Comparison of ENCODE assay signal across 14 mouse cellular contexts in the genomic region with DNA sequence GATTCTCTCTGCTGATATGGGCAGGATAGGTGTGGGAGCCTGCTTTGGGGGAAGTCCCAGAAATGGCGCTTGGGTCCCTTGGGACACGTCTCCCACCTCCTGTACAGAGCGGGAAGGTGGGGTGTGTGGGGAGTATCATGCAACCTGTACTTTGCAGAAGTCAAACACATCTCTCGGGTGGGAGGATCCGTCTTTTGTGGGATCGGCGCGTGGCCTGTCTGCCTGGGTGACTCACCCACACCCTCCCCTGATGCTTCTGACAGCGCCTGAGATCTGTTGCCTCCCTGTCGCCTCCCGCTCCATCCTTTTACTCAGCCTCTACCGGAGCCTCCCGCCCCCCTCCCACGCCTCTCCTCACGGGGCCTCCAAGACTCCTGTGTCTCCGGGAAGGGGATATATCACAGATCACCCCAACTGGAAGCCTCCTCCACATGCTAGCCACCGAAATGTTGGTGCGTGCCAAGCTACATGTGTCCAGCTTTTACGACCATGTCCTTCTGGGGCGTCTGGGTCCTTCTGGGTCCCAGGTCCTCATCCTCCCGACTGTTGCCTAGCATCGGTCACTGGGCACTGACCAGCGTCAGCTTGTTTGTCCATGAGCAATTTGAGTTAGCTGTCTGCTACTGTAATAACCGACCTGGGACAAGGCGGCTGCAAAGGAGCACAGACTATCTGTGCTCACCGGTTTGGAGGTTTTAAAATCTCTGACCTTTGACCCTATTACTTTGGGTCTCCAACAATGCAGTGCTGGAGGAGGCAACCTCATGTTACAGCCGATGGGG.
DNase-seq lines count a peak whose midpoint lies in the region; ATAC-seq and TF ChIP-seq lines count a peak whose summit lies in the region.
"Had no signal": no experiment of that assay in that cellular context is flagged by ENCODE, and none has a peak within 500 bp of the region (broad histone marks: within the 10 kb centered on the region; RNA-seq: fewer than 3 reads in every experiment).

No protein-coding gene starts in this region.

- intact Hi-C loops in heart, postnatal 14 days (cut with DNase I), result no loop called here

- H3K4me2 ChIP-seq in forebrain, postnatal 0 days (ENCODE audit: low read depth), result no peak overlapping the region
- H3K4me2 ChIP-seq in forebrain, embryonic 16.5 days (ENCODE audit: low read length), result no peak overlapping the region
- H3K4me2 ChIP-seq in intestine, embryonic 15.5 days (replicated peaks), result no peak overlapping the region; the same call in 1 of the 2 replicates

- H3K27ac ChIP-seq in forebrain, postnatal 0 days (ENCODE audit: low read depth, low read length), result no peak overlapping the region
- H3K27ac ChIP-seq in forebrain, embryonic 16.5 days (ENCODE audit: low read length), result no peak overlapping the region
- H3K27ac ChIP-seq in intestine, embryonic 15.5 days, result peak overlapping the region; percentile 96
- no peak overlapping the region for H3K27ac ChIP-seq in midbrain, embryonic 10.5 days (replicated peaks)
- H3K27ac ChIP-seq: gastrocnemius, adult 2 months; macrophage had no signal

- DNase-seq in forebrain, postnatal 0 days, result no peak
- DNase-seq in 3134 (ENCODE audit: extremely low read depth, insufficient read length, low spot score), result peak; percentile 38
- DNase-seq in heart, postnatal 14 days, result no peak
- no peak for DNase-seq in midbrain, embryonic 10.5 days (ENCODE audit: low spot score)
- DNase-seq in spleen, postnatal 4 days (ENCODE audit: low spot score in 2 of 2), result no peak
- DNase-seq: cerebellum, postnatal 10 days; gastrocnemius, adult 2 months; kidney, adult 11 months; spleen, adult 18-20 months had no signal

- H3K4me3 ChIP-seq in forebrain, postnatal 0 days (ENCODE audit: low read depth, low read length), result no peak overlapping the region
- H3K4me3 ChIP-seq in forebrain, embryonic 16.5 days (replicated peaks; ENCODE audit: low read length), result no peak overlapping the region
- H3K4me3 ChIP-seq in intestine, embryonic 15.5 days (replicated peaks), result no peak overlapping the region
- peak overlapping the region; percentile 18 for H3K4me3 ChIP-seq in megakaryocyte, embryonic 14.5 days (replicated peaks)
- no peak overlapping the region for H3K4me3 ChIP-seq in midbrain, embryonic 10.5 days
- H3K4me3 ChIP-seq: gastrocnemius, adult 2 months had no signal

- H3K9me3 ChIP-seq in forebrain, postnatal 0 days (ENCODE audit: low read length), result no peaks in the 10 kb centered on the region
- no peaks in the 10 kb centered on the region for H3K9me3 ChIP-seq in forebrain, embryonic 16.5 days (ENCODE audit: control insufficient read depth, low read length)
- H3K9me3 ChIP-seq in intestine, embryonic 15.5 days, result no peaks in the 10 kb centered on the region
- no peaks in the 10 kb centered on the region for H3K9me3 ChIP-seq in megakaryocyte, embryonic 14.5 days
- H3K9me3 ChIP-seq in midbrain, embryonic 10.5 days (replicated peaks), result no peaks in the 10 kb centered on the region

- H3K9ac ChIP-seq in forebrain, postnatal 0 days, result no peak overlapping the region
- H3K9ac ChIP-seq in forebrain, embryonic 16.5 days (replicated peaks; ENCODE audit: low read depth, low read length), result no peak overlapping the region
- H3K9ac ChIP-seq in intestine, embryonic 15.5 days, result no peak overlapping the region

- H3K27me3 ChIP-seq in forebrain, postnatal 0 days (ENCODE audit: insufficient read depth, low read length), result no peaks in the 10 kb centered on the region
- no peaks in the 10 kb centered on the region for H3K27me3 ChIP-seq in forebrain, embryonic 16.5 days (replicated peaks; ENCODE audit: control insufficient read depth, insufficient read depth, low read length)
- H3K27me3 ChIP-seq in intestine, embryonic 15.5 days (replicated peaks), result no peaks in the 10 kb centered on the region
- H3K27me3 ChIP-seq in megakaryocyte, embryonic 14.5 days (replicated peaks), result no peaks in the 10 kb centered on the region
- H3K27me3 ChIP-seq in midbrain, embryonic 10.5 days (ENCODE audit: low read depth, poor library complexity, severe bottlenecking), result no peaks in the 10 kb centered on the region
- H3K27me3 ChIP-seq: Patski had no signal

- no peaks in the 10 kb centered on the region; the same call in 1 of the 2 replicates for H3K4me1 ChIP-seq in forebrain, postnatal 0 days (ENCODE audit: insufficient read depth)
- H3K4me1 ChIP-seq in forebrain, embryonic 16.5 days (replicated peaks; ENCODE audit: control insufficient read depth, insufficient read depth, low read length), result peaks cover 42% of the 10 kb centered on the region
- H3K4me1 ChIP-seq in intestine, embryonic 15.5 days (replicated peaks), result peaks cover 60% of the 10 kb centered on the region
- peaks cover 99% of the 10 kb centered on the region for H3K4me1 ChIP-seq in megakaryocyte, embryonic 14.5 days
- peaks cover 66% of the 10 kb centered on the region for H3K4me1 ChIP-seq in midbrain, embryonic 10.5 days

- no peak for TF ChIP-seq CTCF in forebrain, postnatal 0 days (IDR thresholded peaks at IDR 0.05; ENCODE audit: low read depth)

- peak; percentile 35; the same call in 1 of the 2 replicates for ATAC-seq in forebrain, postnatal 0 days
- ATAC-seq in forebrain, embryonic 16.5 days, result no peak; the same call in 1 of the 2 replicates
- no peak for ATAC-seq in intestine, embryonic 15.5 days
- ATAC-seq: Patski had no signal

- no peaks in the 10 kb centered on the region for H3K36me3 ChIP-seq in forebrain, postnatal 0 days (ENCODE audit: insufficient read depth)
- no peaks in the 10 kb centered on the region for H3K36me3 ChIP-seq in forebrain, embryonic 16.5 days (ENCODE audit: control insufficient read depth, insufficient read depth)
- no peaks in the 10 kb centered on the region for H3K36me3 ChIP-seq in intestine, embryonic 15.5 days
- H3K36me3 ChIP-seq in megakaryocyte, embryonic 14.5 days (replicated peaks; ENCODE audit: low read length), result peaks cover 43% of the 10 kb centered on the region
- H3K36me3 ChIP-seq in midbrain, embryonic 10.5 days, result 0 out of 2 replicates have a peak, but pooled peaks cover 3% of the 10 kb centered on the region

- 87% methylated on average over 27 of the region's 27 CpGs for WGBS in forebrain, postnatal 0 days
- 85% methylated on average over 27 of the region's 27 CpGs for WGBS in forebrain, embryonic 16.5 days
- 62% methylated on average over 27 of the region's 27 CpGs for WGBS in intestine, embryonic 15.5 days
- 91% methylated on average over 27 of the region's 27 CpGs for WGBS in midbrain, embryonic 10.5 days
